Mouse (Mus musculus) small intestine, adult 2 months (tissue): ENCODE data around the gene Gimap9. TPM values are rescaled to one million over a fixed set of nuclear protein-coding genes. Genes with fewer than 3 reads are reported as not detected.

Experiments used
- H3K27ac ChIP-seq: fragments of 200-500 bp; 2 replicates; pipeline ENCODE4 v1.5.1; 2012; ENCODE audit warnings: low read depth, low read length, control low read depth, inconsistent platforms; ENCODE audit not compliant: insufficient read depth
- H3K27me3 ChIP-seq: fragments of 200-500 bp; 2 replicates; pipeline ENCODE4 v1.6.1; 2012; ENCODE audit warnings: mild to moderate bottlenecking, moderate library complexity, low read length, inconsistent platforms; ENCODE audit not compliant: control insufficient read depth, insufficient read depth
- H3K36me3 ChIP-seq: fragments of 200-500 bp; 2 replicates; pipeline ENCODE4 v1.6.1; 2012; ENCODE audit warnings: mild to moderate bottlenecking, low read length, control low read depth, inconsistent platforms; ENCODE audit not compliant: control insufficient read depth, insufficient read depth
- H3K4me1 ChIP-seq: fragments of 200-500 bp; 2 replicates; pipeline ENCODE4 v1.6.1; 2012; ENCODE audit warnings: low read length, inconsistent platforms, mixed read lengths; ENCODE audit not compliant: control insufficient read depth, insufficient read depth, insufficient read length
- H3K4me3 ChIP-seq: fragments of 200-500 bp; 2 replicates; pipeline ENCODE4 v1.5.1; 2012; ENCODE audit warnings: low read depth, mild to moderate bottlenecking, control low read depth, inconsistent platforms, low read length, moderate library complexity
- CTCF ChIP-seq: fragments of 200-500 bp; IDR thresholded peaks from 2 replicates; pipeline ENCODE4 v1.5.1; 2012; ENCODE audit warnings: low read depth, mild to moderate bottlenecking, control low read depth, inconsistent platforms, low read length, moderate library complexity, mixed read lengths; ENCODE audit not compliant: insufficient replicate concordance, insufficient read length; ENCODE audit errors: extremely low read depth
- POLR2A ChIP-seq: fragments of 200-500 bp; IDR thresholded peaks from 2 replicates; pipeline ENCODE4 v1.6.1; 2012; ENCODE audit warnings: low read depth, mild to moderate bottlenecking, control low read depth, inconsistent platforms, low read length, moderate library complexity
- WGBS: fragments of 180-500 bp; shearing (Covaris S2); methylation state at CpG from one replicate; pipeline ENCODE4 v1.1.7; 2018; 5-methylcytosine and 5-hydroxymethylcytosine counted together
- polyA plus RNA-seq: library from polyadenylated mRNA; depleted of rRNA; stranded (reverse); fragments of >200 nt; gene quantifications from 2 replicates; pipeline ENCODE4 v1.2.3, GENCODE M21; 2012

Gene Gimap9
- polyA plus RNA-seq, 1 experiment, result 0.62 TPM

DNA sequence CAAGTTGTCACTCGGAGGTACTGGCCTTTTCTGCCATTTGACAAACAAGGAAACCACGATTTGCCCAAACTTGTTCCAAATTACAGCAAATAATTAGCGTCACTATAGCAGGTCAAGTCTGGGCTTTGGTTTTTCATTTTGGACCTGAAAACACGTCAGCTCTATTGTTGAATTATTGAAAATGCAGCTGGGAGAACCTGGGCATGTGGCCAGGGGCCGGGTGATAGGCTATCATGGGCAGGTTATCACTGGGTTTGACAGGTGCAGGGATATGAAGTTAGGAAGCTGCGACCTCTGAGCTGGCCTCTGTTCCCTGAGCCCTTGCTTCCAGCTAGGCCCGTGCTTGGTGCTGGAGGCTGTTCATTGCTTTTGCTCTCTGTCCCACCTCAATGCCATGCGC lies 45.1 kb upstream of the Gimap9 start:
- Histone ChIP-seq H3K4me3 (no peak overlapping the region), H3K36me3 (no peaks in the 10 kb centered on the region), H3K4me1 (peaks cover 6% of the 10 kb centered on the region), H3K27ac (no peak overlapping the region), H3K27me3 (peaks cover 22% of the 10 kb centered on the region)
- no peak for TF ChIP-seq POLR2A
- TF ChIP-seq CTCF, result no peak
- WGBS, result 44% methylated on average over 8 of the region's 8 CpGs

DNA sequence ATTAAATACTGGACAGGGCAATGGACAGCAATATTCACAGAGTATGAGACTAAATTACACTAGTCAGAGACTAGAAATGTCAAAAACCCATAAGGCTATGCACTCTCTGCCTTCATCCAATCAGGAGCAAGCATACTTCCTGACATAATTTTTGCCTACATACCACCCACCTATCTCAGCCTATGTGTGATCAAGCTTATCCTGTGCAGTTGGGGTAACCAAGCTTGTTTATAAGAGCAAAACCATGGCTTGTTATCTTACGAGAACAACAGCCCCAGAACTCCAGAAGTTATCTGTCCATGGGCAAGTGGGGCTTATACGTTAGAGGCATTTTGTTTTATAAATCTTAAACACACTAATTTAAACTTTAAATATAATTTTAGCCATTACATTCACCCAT lies 40.8 kb upstream of the Gimap9 start:
- Histone ChIP-seq H3K27me3 (no peaks in the 10 kb centered on the region), H3K36me3 (no peaks in the 10 kb centered on the region), H3K4me1 (no peaks in the 10 kb centered on the region), H3K4me3 (no peak overlapping the region), H3K27ac (no peak overlapping the region)
- no peak for TF ChIP-seq POLR2A
- TF ChIP-seq CTCF, result no peak
- WGBS, result 85% methylated on average over 2 of the region's 2 CpGs

DNA sequence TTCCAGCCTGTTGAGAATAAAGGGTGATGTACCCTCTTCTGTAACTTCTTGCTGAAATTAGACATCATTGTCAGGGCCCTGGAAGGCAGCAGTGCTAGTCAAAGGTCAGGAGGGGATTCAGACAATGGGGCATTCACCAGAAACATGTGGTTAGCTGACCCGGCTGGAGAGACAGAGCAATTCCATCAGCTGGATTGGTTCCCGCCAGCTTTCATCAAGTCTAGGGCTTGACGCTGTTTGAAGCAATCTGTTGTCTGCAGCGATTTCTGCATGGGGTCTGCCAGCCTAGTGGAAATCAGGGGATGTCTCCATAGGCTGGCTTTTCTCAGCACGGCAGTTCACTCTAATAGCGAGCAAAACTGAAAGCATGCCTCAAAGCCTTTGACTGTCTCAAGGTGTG lies 39.4 kb upstream of the Gimap9 start:
- H3K4me3 ChIP-seq, result no peak overlapping the region
- H3K4me1 ChIP-seq, result no peaks in the 10 kb centered on the region
- 82% methylated on average over 6 of the region's 6 CpGs for WGBS
- H3K27ac ChIP-seq, result no peak overlapping the region
- no peaks in the 10 kb centered on the region for H3K36me3 ChIP-seq
- TF ChIP-seq POLR2A, result no peak
- no peak for TF ChIP-seq CTCF
- H3K27me3 ChIP-seq, result no peaks in the 10 kb centered on the region

DNA sequence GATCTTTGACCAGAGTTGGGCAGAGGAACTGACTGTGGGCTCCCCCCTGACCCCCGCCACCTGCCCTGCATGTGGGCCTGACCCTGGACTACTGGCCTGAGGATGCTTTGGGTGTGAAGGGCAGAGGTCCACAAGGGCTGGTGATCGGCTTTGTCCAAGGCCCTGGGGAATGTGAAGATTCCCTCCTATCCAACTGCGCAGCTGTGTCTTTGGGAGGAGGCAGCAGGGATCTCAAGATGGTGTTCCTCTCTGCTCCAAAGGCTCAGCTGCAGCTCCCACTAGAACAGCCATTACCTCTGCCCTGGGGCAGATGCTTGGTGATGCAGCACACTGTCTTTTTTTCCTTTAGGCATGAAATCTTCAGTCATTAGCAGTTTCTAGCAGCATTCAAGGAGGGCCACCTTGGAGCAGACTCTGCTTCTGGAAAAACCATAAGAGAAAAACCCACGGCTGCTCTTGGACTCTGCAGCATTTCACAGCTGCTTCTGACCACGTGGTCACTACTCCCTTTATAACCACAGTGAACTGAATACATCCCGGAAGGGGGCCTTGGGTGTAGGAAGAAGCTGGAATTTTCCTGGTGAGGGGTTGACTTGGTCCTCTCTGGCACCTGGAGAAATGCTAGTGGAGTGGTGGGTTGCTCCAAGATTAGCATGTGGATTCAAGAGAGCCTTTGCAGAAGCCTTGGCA lies 38.0 kb upstream of the Gimap9 start:
- 65% methylated on average over 6 of the region's 6 CpGs for WGBS
- no peak for TF ChIP-seq POLR2A
- TF ChIP-seq CTCF, result no peak
- Histone ChIP-seq H3K27ac (peak overlapping the region; percentile 66), H3K36me3 (no peaks in the 10 kb centered on the region), H3K27me3 (no peaks in the 10 kb centered on the region), H3K4me1 (no peaks in the 10 kb centered on the region), H3K4me3 (no peak overlapping the region)

GRCm38 (mm10) chr6:48638553-48638952 lies 37.4 kb upstream of the Gimap9 start:
- H3K27ac ChIP-seq, result peak overlapping the region; percentile 66
- no peaks in the 10 kb centered on the region for H3K4me1 ChIP-seq
- no peaks in the 10 kb centered on the region for H3K27me3 ChIP-seq
- WGBS, result 51% methylated on average over 2 of the region's 2 CpGs
- no peak overlapping the region for H3K4me3 ChIP-seq
- H3K36me3 ChIP-seq, result no peaks in the 10 kb centered on the region
- TF ChIP-seq POLR2A (no peak), CTCF (no peak)

DNA sequence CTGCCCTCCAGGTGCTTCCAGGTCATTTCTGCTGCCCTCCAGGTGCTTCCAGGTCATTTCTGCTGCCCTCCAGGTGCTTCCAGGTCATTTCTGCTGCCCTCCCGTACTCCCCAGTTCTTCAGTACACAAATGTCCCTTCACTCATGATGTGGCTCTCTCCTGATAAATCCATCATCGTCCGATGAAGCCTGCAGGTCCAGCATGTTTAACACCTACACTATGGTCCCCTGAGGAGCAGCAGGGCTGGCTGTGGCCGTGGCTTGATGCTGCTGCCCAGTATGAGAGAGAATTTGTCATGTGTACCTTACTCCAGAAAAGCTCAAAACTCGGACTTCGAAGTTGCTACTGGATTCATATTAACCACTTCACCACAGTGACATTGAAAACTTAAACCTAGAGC lies 34.5 kb upstream of the Gimap9 start:
- TF ChIP-seq CTCF (no peak), POLR2A (no peak)
- no peak overlapping the region for H3K4me3 ChIP-seq
- peaks cover 1% of the 10 kb centered on the region; the same call in 1 of the 2 replicates for H3K4me1 ChIP-seq
- H3K27me3 ChIP-seq, result no peaks in the 10 kb centered on the region
- H3K27ac ChIP-seq, result no peak overlapping the region
- 63% methylated on average over 6 of the region's 6 CpGs for WGBS
- no peaks in the 10 kb centered on the region for H3K36me3 ChIP-seq

- no peak for TF ChIP-seq CTCF
- TF ChIP-seq POLR2A, result no peak
These were observed 33.1 kb upstream of the Gimap9 start for GRCm38 (mm10) chr6:48642764-48643292.

More at GRCm38 (mm10) chr6:48642764-48643292, 33.1 kb upstream of the Gimap9 start:
- no peak overlapping the region for H3K4me3 ChIP-seq
- no peaks in the 10 kb centered on the region for H3K27me3 ChIP-seq
- H3K36me3 ChIP-seq, result no peaks in the 10 kb centered on the region
- WGBS, result 22% methylated on average over 4 of the region's 4 CpGs
- H3K27ac ChIP-seq, result no peak overlapping the region
- peaks cover 6% of the 10 kb centered on the region for H3K4me1 ChIP-seq
